Mouse (Mus musculus): Measurements from ENCODE around the gene Cbwd1. TPM values are rescaled to one million over a fixed set of nuclear protein-coding genes. Genes with fewer than 3 reads are reported as not detected.
A peak's percentile ranks its signal among the peaks of the same experiment; 100 is the strongest.
"Not testable (repeated sequence)": the region's sequence is repeated elsewhere in the genome, so short reads cannot be mapped to it uniquely, and the experiment has no call there.

Gene Cbwd1
- total RNA-seq, 2 experiments from 2014 or later = 12.0 to 14.2 TPM

DNA sequence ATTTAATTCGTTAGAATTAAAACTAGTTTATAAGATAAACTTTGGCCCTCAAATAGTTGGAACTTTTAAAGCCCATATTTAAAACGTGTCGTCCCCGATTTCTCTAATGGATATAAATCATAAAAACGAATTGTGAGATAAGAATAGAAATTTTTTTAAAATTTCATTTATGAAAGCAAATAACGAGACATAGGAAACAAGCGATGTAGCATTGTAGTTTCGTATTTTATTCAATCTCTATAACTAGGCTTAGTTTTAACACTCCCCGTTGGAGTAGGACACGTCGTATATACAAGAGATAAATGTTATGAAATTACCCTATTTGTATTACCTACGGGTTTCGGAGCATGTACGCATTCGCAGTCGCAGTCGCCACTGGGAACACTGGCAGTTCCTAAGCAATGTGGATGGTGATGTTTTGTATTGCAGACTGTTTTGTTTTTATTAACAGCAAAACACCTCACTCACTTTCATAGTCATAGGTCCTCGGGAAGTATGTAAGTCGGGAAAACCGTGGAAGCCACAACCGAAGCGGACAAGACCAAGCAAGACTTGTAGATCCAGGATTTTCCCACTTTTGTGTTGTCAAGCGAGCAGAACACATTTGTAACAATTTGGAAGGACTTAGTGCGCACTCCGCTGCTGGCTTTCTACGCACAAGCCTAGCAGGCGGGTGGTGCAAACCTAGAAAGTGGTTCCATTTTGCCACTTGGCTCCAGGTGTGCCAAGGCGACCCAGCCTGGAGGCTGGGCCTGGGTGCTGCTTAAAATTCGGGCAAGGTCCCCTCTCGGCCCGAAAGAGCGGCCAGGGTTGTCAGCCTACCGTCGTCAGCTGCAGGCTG, 62.5 kb downstream of the Cbwd1 start:
- peak in 1 of 2 experiments; percentile 25 for DNase-seq (ENCODE audit: low spot score in 2 of 2)

- peak in 1 of 2 experiments; percentile 23 for DNase-seq (ENCODE audit: low spot score in 2 of 2)
Observed at GRCm38 (mm10) chr19:24897896-24898736, 63.3 kb downstream of the Cbwd1 start.

DNA sequence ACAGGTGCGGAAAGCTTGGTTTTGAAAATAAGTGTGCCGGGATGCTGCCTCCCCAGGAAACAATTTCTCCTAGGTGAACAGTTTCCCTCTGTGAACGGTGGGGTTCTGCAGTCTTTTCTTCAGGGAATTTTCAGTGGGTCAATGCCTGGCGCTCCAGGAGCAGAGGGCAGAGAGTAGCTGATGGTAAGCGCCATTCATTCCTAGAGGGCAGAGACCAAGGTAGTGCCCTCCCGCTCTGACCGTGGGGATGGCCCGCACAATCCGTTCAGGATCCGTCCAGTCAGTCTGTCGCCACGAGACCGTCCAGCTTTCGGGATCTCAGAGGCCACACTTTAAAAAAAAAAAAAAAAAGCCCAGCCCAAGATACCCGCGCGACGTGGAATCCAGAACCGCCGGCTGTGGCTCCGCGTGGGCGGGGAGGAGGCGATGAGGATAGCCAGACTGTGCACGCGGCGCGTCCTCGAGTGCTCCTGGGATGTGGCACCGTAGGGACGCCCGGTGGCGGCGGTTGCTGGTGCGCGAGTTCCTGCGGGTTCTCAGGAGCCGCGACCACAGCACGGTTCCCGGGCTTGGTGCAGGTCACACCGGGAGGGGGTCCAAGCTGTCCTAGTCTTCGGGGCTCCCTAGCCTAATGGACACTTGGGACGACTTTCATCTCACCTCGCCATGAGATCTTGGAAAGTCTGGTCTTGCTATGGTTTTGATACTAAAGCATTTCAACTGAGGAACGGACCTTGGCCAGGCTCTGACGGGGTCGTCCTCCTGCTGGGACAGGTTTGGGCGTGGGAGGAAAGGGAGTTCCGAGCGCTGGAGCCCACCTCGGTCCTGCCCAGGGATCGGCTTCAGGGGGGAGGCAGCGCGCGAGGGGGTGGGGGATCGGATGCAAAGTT, 64.2 kb downstream of the Cbwd1 start:
- no peak for DNase-seq (ENCODE audit: low spot score in 2 of 2)

DNA sequence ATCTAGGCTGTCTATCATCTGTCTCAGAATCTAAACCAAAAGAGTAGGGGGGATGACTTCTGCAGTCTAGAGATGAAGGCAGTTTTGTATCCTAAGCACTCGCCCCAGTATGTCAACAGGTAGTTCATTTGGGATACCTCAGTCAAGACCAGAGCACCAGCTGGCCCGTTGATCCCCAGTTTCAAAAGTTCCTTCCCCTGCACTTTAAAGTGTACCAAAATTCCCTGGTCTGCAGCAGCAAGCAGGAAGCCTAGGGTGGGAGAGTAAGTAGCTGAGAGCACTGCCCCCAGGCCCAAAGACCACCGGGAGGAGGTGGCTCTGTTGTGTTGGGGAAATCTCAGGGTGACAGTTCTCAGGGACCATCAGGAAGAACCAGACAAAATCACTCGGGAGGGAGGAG, 64.9 kb downstream of the Cbwd1 start:
- no peak for DNase-seq (ENCODE audit: low spot score in 2 of 2)

DNA sequence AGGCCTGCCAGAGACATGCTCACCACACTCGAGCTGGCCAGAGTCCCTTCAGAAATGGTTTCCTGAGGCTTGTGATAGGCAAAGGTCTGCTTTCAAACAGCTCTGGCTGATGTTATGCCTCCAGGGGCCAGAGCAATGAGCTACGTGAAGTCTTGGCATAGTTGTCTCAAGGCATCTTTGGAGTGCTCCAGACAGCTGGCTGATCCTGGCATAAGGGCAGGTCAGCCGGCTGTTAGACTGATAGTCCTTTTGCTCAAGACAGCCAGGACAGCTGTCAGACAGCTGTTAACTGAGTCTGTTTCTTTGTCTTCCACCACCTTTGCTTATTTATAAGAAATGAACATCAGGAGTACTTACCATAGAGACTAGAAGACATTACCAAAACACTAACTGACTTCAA, 74.5 kb downstream of the Cbwd1 start:
- no peak for DNase-seq (ENCODE audit: low spot score in 2 of 2)

- DNase-seq (ENCODE audit: low spot score in 2 of 2) = peak; percentile 59 to 70
Observed at GRCm38 (mm10) chr19:24885504-24885903, 75.9 kb downstream of the Cbwd1 start.

DNA sequence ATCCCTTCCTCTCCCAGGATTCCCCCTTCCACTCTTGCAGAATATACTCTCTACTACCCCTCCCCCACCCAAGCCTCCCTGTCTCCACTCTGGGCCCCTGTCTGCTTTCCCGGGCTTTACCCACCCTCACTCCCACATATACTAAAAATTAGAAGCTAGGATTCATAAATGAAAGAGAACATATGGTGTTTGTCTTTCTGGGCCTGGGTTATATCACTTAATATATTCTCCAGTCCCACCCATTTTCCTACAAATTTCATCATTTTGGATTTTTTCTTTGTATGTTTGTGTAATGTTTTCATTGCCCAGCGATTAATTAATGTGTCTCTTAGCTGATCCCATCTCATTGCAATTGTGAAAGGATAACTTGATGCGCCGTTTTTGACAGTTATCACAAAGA, 80.2 kb downstream of the Cbwd1 start:
- DNase-seq (ENCODE audit: low spot score in 2 of 2) = no peak

- not testable (repeated sequence) for DNase-seq (ENCODE audit: low spot score in 2 of 2)
Observed at GRCm38 (mm10) chr19:24875129-24875870, 86.1 kb downstream of the Cbwd1 start, which contains the start of gene Gm10053. Gene Gm10053 (plus strand): TSS chr19:24875686.

DNA sequence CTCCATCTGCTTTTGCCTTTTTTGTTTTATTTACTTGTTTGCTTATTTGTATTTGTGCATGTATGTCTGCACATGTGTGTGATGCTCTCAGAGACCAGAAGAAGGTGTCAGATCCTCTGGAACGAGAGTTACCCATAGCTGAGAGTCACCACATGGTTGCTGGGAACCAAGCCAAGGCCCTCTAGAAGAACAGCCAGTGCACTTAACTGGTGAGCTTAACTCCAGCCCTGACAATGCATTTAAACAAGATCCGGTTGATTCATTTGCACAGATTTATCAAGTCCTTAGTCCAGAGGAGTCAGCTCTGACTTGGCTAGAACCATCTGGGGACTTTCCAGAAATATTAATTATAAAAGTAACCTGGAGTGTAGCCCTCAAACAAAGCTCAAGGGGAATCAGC, 87.5 kb downstream of the Cbwd1 start:
- peak in 1 of 2 experiments; percentile 19 for DNase-seq (ENCODE audit: low spot score in 2 of 2)

DNA sequence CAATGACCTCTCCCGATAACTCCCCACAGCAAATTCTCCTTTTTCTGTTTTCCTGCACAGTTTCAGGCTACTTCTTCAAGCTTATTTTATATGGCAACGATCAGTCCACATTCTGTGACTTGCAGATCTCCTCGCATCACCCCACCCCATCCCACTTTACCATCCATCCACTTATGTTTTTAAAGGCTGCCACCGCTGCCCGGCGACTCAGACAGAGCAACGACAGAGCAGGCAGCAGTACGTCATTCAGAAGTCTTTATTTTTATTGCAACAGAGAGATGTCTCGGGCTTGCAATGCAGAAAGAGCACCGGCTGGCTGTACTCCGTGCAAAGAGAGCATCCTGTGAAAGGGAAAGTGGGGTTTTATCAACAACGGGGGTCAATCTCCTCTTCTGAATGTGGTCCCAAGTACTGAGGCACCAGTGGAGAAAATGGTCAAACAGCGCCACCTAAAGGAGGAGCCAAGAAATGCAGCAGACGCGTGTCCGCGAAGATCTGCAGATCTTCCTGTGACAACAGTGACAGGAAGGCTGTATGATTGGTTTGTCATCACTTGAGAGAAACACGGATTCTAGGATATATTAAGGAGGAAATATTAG, 90.3 kb downstream of the Cbwd1 start:
- DNase-seq (ENCODE audit: low spot score in 2 of 2) = peak; percentile 87 to 91

Small RNAs within 50 kb of the gene (microRNA-seq; reads per million reads assigned to microRNA genes)
- 0 reads per million in 2 experiments for gene Mir3084-1

Other genes starting within 250 kb of the Cbwd1 start
- gene Pgm5, start 99.8 kb downstream of the Cbwd1 start, total RNA-seq (2021) = 1 to 10 TPM; 3.4 to 3.5 TPM
- gene Gm10053, start 85.9 kb downstream of the Cbwd1 start, total RNA-seq (2021) = 100 to 1,000 TPM; 215 to 218 TPM
- not detected for gene Foxd4, start 60.4 kb downstream of the Cbwd1 start, total RNA-seq (2021)
- gene Dock8, start 37.9 kb upstream of the Cbwd1 start, total RNA-seq (2021) = 1 to 10 TPM; 2.5 to 4.2 TPM

Measured in layer of hippocampus, postnatal 10 days (tissue).